12 mouse cellular contexts compared by ENCODE assay signal in the genomic region with DNA sequence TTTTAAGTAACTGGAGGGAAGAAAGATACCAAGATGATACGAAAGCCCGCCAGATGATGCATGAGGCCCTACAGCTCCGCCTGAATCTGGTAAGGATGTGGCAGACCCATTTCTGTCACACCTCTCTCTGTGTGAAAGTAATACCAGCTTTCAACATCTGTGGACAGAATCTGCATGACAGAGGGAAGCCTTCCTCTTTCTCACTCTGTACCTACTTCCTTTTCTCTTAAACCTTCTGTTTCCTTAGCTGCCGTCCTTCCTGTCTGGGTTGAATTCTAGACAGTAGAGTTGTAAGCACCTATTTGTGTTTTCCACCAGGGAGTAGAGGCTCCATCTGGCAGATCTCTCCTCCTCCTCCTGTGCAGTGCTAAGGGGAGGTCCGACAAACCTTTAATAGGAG. TPM values are rescaled to one million over a fixed set of nuclear protein-coding genes. Genes with fewer than 3 reads are reported as not detected.
DNase-seq lines count a peak whose midpoint lies in the region; ATAC-seq and TF ChIP-seq lines count a peak whose summit lies in the region.
"Had no signal": no experiment of that assay in that cellular context is flagged by ENCODE, and none has a peak within 500 bp of the region (broad histone marks: within the 10 kb centered on the region; RNA-seq: fewer than 3 reads in every experiment).

No protein-coding gene starts in this region.

- peak in 1 of 2 experiments; percentile 23 for DNase-seq in layer of hippocampus, adult 2 months (ENCODE audit: low spot score in 2 of 2)
- DNase-seq in layer of hippocampus, adult 9-10 months (ENCODE audit: low spot score): no peak
- DNase-seq in CD8-positive naive resting alpha-beta T cell, adult 2 months (ENCODE audit: low read depth in 2 of 2, low spot score in 2 of 2): peak; percentile 37 to 48
- peak; percentile 30 for DNase-seq in forelimb bud, embryonic 11.5 days (ENCODE audit: low read depth, low spot score)
- DNase-seq in urinary bladder, postnatal 10 days (ENCODE audit: low spot score): no peak
- DNase-seq in ovary, adult 18-20 months (ENCODE audit: low spot score): no peak
- DNase-seq: cerebellum, adult 9-10 months had no signal

- no peak for TF ChIP-seq CTCF in layer of hippocampus, adult 2 months (conservative IDR thresholded peaks at IDR 0.05)
- TF ChIP-seq CTCF in small intestine, adult 2 months (IDR thresholded peaks at IDR 0.05; ENCODE audit: extremely low read depth, insufficient read length, insufficient replicate concordance, low read depth, low read length): no peak

- H3K9me3 ChIP-seq in midbrain, embryonic 16.5 days (replicated peaks; ENCODE audit: control insufficient read depth, low read length, poor library complexity, severe bottlenecking): no peaks in the 10 kb centered on the region
- H3K9me3 ChIP-seq: heart, embryonic 15.5 days had no signal

- no peak for TF ChIP-seq POLR2A in small intestine, adult 2 months (IDR thresholded peaks at IDR 0.05; ENCODE audit: low read depth, low read length)

- H3K4me2 ChIP-seq in midbrain, embryonic 16.5 days (ENCODE audit: low read length): no peak overlapping the region
- H3K4me2 ChIP-seq: heart, embryonic 15.5 days had no signal

- no peak overlapping the region for H3K4me3 ChIP-seq in layer of hippocampus, adult 2 months
- no peak overlapping the region for H3K4me3 ChIP-seq in small intestine, adult 2 months (ENCODE audit: low read depth, low read length)
- no peak overlapping the region for H3K4me3 ChIP-seq in midbrain, embryonic 16.5 days (ENCODE audit: low read depth, low read length)
- H3K4me3 ChIP-seq: erythroblast, embryonic 14.5 days; heart, embryonic 15.5 days had no signal

- WGBS in small intestine, adult 2 months: 41% methylated on average over 5 of the region's 5 CpGs
- 73% methylated on average over 5 of the region's 5 CpGs for WGBS in midbrain, embryonic 16.5 days

- ATAC-seq in midbrain, embryonic 16.5 days: no peak

- H3K36me3 ChIP-seq in small intestine, adult 2 months (ENCODE audit: control insufficient read depth, insufficient read depth, low read length): no peaks in the 10 kb centered on the region
- H3K36me3 ChIP-seq in midbrain, embryonic 16.5 days (ENCODE audit: control insufficient read depth, insufficient read depth, low read length): 0 out of 2 replicates have a peak, but pooled peaks cover 5% of the 10 kb centered on the region
- H3K36me3 ChIP-seq: heart, embryonic 15.5 days had no signal

- peak overlapping the region; percentile 76 for H3K27ac ChIP-seq in layer of hippocampus, adult 2 months
- 0 out of 2 replicates have a peak overlapping the region, but pooled peaks have one; percentile 4 for H3K27ac ChIP-seq in small intestine, adult 2 months (ENCODE audit: insufficient read depth, low read depth, low read length)
- H3K27ac ChIP-seq in midbrain, embryonic 16.5 days (ENCODE audit: low read length): no peak overlapping the region
- H3K27ac ChIP-seq: heart, embryonic 15.5 days; stomach, postnatal 0 days had no signal

- peaks cover 5% of the 10 kb centered on the region; the same call in 1 of the 2 replicates for H3K4me1 ChIP-seq in small intestine, adult 2 months (ENCODE audit: control insufficient read depth, insufficient read depth, insufficient read length, low read length)
- peaks cover 6% of the 10 kb centered on the region for H3K4me1 ChIP-seq in midbrain, embryonic 16.5 days (ENCODE audit: control insufficient read depth, insufficient read depth, low read length)
- H3K4me1 ChIP-seq: heart, embryonic 15.5 days had no signal

- no peak overlapping the region for H3K9ac ChIP-seq in midbrain, embryonic 16.5 days (ENCODE audit: low read depth, low read length)
- H3K9ac ChIP-seq: heart, embryonic 15.5 days had no signal

- no peaks in the 10 kb centered on the region for H3K27me3 ChIP-seq in small intestine, adult 2 months (ENCODE audit: control insufficient read depth, insufficient read depth, low read length)
- no peaks in the 10 kb centered on the region for H3K27me3 ChIP-seq in midbrain, embryonic 16.5 days (ENCODE audit: control insufficient read depth, insufficient read depth, low read depth, low read length)
- H3K27me3 ChIP-seq: heart, embryonic 15.5 days had no signal

RNA-seq across cellular contexts. Expression of a gene that starts 1.9 kb away (rescaled TPM):
- total RNA-seq in layer of hippocampus, adult 2 months (2021): 10 to 100 TPM; 38.5 to 43.3 TPM
- polyA plus RNA-seq in small intestine, adult 2 months (2012; rRNA removed): 0.56 and 1.1 TPM in 2 replicates
- polyA plus RNA-seq in midbrain, embryonic 16.5 days (2015; fragmentation: Nextera tagmentation; extraction: Ambion mirVana): 4.9 and 6.4 TPM in 2 replicates
- polyA plus RNA-seq: erythroblast, embryonic 14.5 days had no signal

RNA-seq across cellular contexts. Expression of a gene that starts 50.1 kb away (rescaled TPM):
- total RNA-seq in layer of hippocampus, adult 2 months (2021): 10 to 100 TPM in 1 of 2 experiments, 1 to 10 TPM in 1; 9.4 to 10.1 TPM
- polyA plus RNA-seq in small intestine, adult 2 months (2012; rRNA removed): 0.50 and 0.74 TPM in 2 replicates
- polyA plus RNA-seq in midbrain, embryonic 16.5 days (2015; fragmentation: Nextera tagmentation; extraction: Ambion mirVana): 1.2 and 1.5 TPM in 2 replicates
- polyA plus RNA-seq: erythroblast, embryonic 14.5 days had no signal

Comparison
In these comparisons a context has a peak if more than half of its experiments do, and no peak if none do; other contexts are left out.
1. DNase-seq: peak in CD8-positive naive resting alpha-beta T cell, adult 2 months (2 of 2) and forelimb bud, embryonic 11.5 days (single experiment); none in layer of hippocampus, adult 9-10 months (single experiment), urinary bladder, postnatal 10 days (single experiment) and ovary, adult 18-20 months (single experiment).